Mouse (Mus musculus) liver, embryonic 16.5 days (tissue): ENCODE results near the gene Gm3646. TPM values are rescaled to one million over a fixed set of nuclear protein-coding genes. Genes with fewer than 3 reads are reported as not detected.
A peak's percentile ranks its signal among the peaks of the same experiment; 100 is the strongest.

ENCODE experiments used
- ATAC-seq: fragments of 200-750 bp; cut with Nextera tagmentation; 2 replicates; pipeline ENCODE4 v1.8.0; 2017; ENCODE audit warnings: low read depth, mild to moderate bottlenecking, moderate number of reproducible peaks, moderate library complexity
- H3K27ac ChIP-seq: fragments of 300-500 bp; sonication (generic); 2 replicates; pipeline ENCODE4 v1.5.1; 2014; ENCODE audit warnings: mild to moderate bottlenecking, low read length
- H3K27me3 ChIP-seq: fragments of 300-500 bp; sonication (generic); 2 replicates; pipeline ENCODE4 v1.6.1; 2014; ENCODE audit warnings: low read depth, low read length, mixed read lengths; ENCODE audit not compliant: control insufficient read depth, insufficient read depth
- H3K36me3 ChIP-seq: fragments of 300-500 bp; sonication (generic); 2 replicates; pipeline ENCODE4 v1.6.1; 2014; ENCODE audit warnings: mild to moderate bottlenecking; ENCODE audit not compliant: control insufficient read depth, insufficient read depth
- H3K4me1 ChIP-seq: fragments of 300-500 bp; sonication (generic); 2 replicates; pipeline ENCODE4 v1.6.1; 2014; ENCODE audit warnings: low read depth, low read length, mixed read lengths; ENCODE audit not compliant: control insufficient read depth
- H3K4me2 ChIP-seq: fragments of 300-500 bp; sonication (generic); 2 replicates; pipeline ENCODE4 v1.6.1; 2014; ENCODE audit warnings: low read depth, low read length, mixed read lengths
- H3K4me3 ChIP-seq: fragments of 300-500 bp; sonication (generic); 2 replicates; pipeline ENCODE4 v1.5.1; 2014; ENCODE audit warnings: low read depth, mild to moderate bottlenecking, low read length
- H3K9ac ChIP-seq: fragments of 300-500 bp; sonication (generic); 2 replicates; pipeline ENCODE4 v1.6.1; 2014; ENCODE audit warnings: low read depth, low read length
- H3K9me3 ChIP-seq: fragments of 300-500 bp; sonication (generic); replicated peaks from 2 replicates; pipeline ENCODE4 v1.6.1; 2016; ENCODE audit warnings: low read length; ENCODE audit not compliant: control insufficient read depth
- WGBS: fragments of 180-500 bp; shearing (Covaris S2); extraction: QIAGEN DNeasy Blood & Tissue Kit; methylation state at CpG from one replicate; pipeline ENCODE4 v1.1.7; 2014; ENCODE audit not compliant: insufficient replicate concordance; 5-methylcytosine and 5-hydroxymethylcytosine counted together
- polyA plus RNA-seq: library from polyadenylated mRNA; unstranded; fragments of >200 nt; fragmentation: Nextera tagmentation; extraction: Ambion mirVana; gene quantifications from 2 replicates; pipeline ENCODE4 v1.2.1, GENCODE M21; 2015

The Gm3646 gene
- polyA plus RNA-seq, 1 experiment from 2014 or later: not detected

DNA sequence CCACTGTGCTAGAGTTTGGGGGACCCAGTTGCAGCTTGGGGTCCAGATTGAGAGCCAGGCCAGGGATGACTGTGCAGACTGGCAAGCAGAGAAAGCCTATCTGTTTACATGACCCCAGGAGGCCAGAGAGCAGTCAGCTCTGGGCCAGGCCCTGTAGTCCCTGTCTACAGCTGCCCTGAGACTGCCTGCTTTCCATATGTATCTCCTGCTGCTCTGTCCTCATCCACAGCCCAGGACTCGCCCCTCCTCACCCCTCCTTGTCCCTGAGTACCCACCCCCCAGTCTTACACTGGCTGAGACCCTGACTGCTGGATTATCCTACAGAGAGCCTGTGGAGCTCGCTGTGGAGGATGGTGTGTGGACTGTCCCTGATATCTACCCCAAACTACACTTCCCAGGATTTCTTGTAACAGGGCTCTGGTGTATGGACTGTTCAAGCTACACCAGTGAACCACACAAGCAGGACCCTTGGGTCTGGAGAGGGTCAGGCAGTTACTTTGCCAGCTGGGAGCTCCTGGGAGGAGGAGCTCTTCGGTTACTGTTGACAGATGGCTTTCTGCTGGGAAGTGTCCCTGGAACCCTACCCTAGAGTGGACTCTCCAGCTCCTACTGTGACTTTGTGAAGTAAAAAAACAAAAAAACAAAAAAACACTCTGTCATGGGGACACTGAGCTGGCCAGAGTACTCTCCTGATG, 32.6 kb downstream of the Gm3646 start:
- no peaks in the 10 kb centered on the region for H3K9me3 ChIP-seq
- H3K36me3 ChIP-seq: no peaks in the 10 kb centered on the region
- H3K27me3 ChIP-seq: no peaks in the 10 kb centered on the region
- ATAC-seq: peak; percentile 82
- no peaks in the 10 kb centered on the region; the same call in 1 of the 2 replicates for H3K4me1 ChIP-seq
- H3K9ac ChIP-seq: no peak overlapping the region
- H3K4me3 ChIP-seq: no peak overlapping the region
- no peak overlapping the region for H3K4me2 ChIP-seq
- no peak overlapping the region for H3K27ac ChIP-seq
- 40% methylated on average over 3 of the region's 3 CpGs for WGBS

DNA sequence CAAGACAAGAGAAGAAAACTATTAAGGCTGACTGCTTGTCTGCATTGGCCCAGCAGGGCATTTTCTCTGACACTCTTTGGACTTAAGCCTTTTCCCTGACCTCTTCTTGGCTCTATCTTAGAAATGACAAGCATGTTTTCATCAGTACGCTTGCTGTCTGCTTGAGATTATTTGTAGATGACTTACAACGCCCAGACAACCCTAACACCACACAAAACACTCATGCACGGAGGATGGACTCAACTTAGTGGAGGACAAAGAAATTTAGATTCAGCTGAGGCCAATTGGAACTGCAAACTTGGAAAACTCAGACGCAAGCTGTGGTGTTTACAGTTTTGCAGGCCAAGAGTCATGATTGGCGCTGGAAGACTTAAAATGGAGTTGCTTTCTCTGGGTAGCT, 34.7 kb downstream of the Gm3646 start:
- ATAC-seq: no peak
- Histone ChIP-seq H3K9me3 (no peaks in the 10 kb centered on the region), H3K9ac (no peak overlapping the region), H3K4me1 (no peaks in the 10 kb centered on the region; the same call in 1 of the 2 replicates), H3K27ac (no peak overlapping the region), H3K4me3 (no peak overlapping the region), H3K27me3 (no peaks in the 10 kb centered on the region), H3K4me2 (no peak overlapping the region), H3K36me3 (no peaks in the 10 kb centered on the region)
- 63% methylated on average over 5 of the region's 5 CpGs for WGBS

DNA sequence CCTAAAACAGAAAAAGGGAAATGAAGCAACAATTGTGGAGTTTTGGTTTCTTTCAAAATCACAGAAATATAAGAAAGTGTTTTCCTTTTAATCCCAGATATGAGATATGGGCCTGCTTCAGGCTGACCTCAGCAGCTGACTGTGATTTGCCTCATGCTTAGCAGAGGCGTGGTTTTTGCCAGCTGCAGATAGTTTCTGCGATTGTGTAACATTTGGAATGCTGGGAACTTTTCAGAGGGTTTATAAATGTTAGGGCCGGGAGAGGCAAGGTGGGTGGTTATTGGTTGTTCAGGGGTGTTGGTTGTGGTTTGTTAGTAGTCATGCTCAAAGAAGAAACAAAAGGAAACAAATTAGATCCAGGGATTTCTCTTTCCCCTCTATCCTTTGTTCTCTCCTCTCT, 37.1 kb downstream of the Gm3646 start:
- 51% methylated on average over 3 of the region's 3 CpGs for WGBS
- no peaks in the 10 kb centered on the region for H3K36me3 ChIP-seq
- no peak overlapping the region for H3K9ac ChIP-seq
- H3K4me1 ChIP-seq: no peaks in the 10 kb centered on the region; the same call in 1 of the 2 replicates
- H3K4me2 ChIP-seq: no peak overlapping the region
- H3K9me3 ChIP-seq: no peaks in the 10 kb centered on the region
- H3K27ac ChIP-seq: no peak overlapping the region
- no peak for ATAC-seq
- no peak overlapping the region for H3K4me3 ChIP-seq
- H3K27me3 ChIP-seq: no peaks in the 10 kb centered on the region

DNA sequence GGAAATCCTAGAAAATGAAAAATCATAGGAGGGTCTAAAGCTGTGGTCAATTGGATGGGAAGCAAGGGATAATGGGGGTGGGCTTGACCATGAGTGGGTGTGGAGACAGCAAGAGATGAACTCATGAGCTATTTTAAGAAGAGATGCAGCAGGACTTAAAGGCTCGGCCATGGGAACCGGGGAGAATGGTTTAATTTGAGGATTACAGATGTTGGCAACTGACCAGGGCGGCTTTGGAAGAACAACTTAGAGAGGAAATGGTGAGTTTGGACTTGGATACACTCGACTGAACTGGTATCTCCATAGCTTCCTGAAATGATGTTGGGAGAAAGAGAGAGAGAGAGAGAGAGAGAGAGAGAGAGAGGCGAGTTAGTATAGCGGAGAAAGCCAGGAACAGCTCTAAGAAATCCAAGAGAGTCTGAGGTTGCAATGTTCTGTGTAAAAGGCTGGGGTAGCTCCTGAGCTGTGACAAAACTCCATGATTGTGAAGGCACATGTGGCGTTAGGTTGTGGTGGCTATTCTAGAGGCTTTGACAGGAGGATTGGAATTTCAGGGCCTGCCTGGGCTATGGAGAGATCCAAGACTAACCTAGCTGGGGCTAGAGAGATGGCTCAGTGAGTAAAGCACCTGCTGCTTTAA, 39.2 kb downstream of the Gm3646 start:
- 59% methylated on average over 7 of the region's 7 CpGs for WGBS
- Histone ChIP-seq H3K27me3 (no peaks in the 10 kb centered on the region), H3K4me1 (no peaks in the 10 kb centered on the region; the same call in none of the 2 replicates), H3K36me3 (no peaks in the 10 kb centered on the region), H3K27ac (no peak overlapping the region), H3K4me2 (no peak overlapping the region), H3K9me3 (no peaks in the 10 kb centered on the region), H3K4me3 (no peak overlapping the region), H3K9ac (no peak overlapping the region)
- ATAC-seq: no peak

DNA sequence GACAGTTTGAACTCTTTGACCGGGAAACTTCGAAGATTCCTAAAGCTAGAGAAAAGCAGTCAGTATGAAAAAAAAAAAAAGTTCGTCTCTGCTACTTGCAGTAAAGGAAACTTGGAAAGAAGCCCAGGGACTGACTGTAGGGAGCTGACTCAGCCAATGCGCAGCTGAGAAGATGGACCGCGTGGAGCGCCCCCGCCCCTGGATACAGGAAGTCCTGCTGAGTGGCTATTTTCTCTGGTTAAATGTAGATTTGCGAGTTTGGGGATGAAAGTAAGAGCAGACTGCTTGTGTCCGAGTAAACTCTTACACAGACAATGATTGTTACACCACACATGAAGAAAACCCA, 43.1 kb downstream of the Gm3646 start:
- WGBS: 2% methylated on average over 10 of the region's 10 CpGs
- Histone ChIP-seq H3K4me3 (peak overlapping the region; percentile 36), H3K9ac (no peak overlapping the region), H3K36me3 (no peaks in the 10 kb centered on the region), H3K27ac (peak overlapping the region; percentile 57), H3K4me1 (no peaks in the 10 kb centered on the region; the same call in none of the 2 replicates), H3K4me2 (peak overlapping the region; percentile 63), H3K27me3 (no peaks in the 10 kb centered on the region), H3K9me3 (no peaks in the 10 kb centered on the region)
- peak; percentile 59; the same call in 1 of the 2 replicates for ATAC-seq

DNA sequence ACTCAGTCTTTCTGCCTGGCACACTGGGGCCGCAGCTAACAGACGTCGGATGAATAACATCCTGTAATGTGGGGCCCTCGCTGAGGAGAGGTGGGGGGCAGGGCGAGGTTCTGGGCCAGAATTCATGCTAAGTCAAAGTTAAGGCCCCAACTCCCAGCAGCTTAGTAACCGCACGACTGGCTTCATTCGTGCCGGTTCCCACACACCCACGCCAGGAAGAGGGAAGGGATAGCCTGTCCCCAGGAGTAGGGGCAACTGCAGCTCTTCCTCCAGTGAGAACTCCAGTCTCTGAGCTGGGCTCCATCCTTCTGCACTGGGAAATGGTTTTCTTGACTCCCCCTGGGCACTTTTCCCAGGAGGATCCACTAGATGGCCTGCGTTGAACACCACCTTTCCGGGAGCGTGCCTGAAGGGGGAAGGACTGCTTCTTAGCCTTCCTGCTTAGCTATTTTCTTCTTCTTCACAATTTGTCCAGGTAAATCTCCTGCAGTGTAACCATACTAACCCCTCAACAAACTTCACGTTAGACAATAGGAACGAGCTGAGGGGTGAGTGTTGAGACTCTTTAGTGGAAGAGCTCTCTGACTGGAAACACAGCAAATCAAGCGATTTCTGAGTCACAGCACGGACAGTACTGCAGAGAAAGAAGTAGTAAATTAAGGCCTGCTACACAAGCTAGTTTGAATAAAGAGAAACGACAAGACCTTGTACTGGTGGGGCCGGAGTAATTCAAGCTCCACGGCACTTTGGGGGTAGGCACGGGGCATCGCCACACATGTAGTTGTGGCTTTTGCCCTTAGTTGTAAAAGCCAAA, 43.7 kb downstream of the Gm3646 start:
- no peak overlapping the region for H3K9ac ChIP-seq
- peak overlapping the region; percentile 36 for H3K4me3 ChIP-seq
- no peaks in the 10 kb centered on the region for H3K9me3 ChIP-seq
- no peaks in the 10 kb centered on the region for H3K27me3 ChIP-seq
- WGBS: 3% methylated on average over 22 of the region's 22 CpGs
- H3K36me3 ChIP-seq: no peaks in the 10 kb centered on the region
- H3K4me2 ChIP-seq: peak overlapping the region; percentile 63
- ATAC-seq: peak; percentile 59
- no peaks in the 10 kb centered on the region; the same call in none of the 2 replicates for H3K4me1 ChIP-seq
- peak overlapping the region; percentile 57 for H3K27ac ChIP-seq

DNA sequence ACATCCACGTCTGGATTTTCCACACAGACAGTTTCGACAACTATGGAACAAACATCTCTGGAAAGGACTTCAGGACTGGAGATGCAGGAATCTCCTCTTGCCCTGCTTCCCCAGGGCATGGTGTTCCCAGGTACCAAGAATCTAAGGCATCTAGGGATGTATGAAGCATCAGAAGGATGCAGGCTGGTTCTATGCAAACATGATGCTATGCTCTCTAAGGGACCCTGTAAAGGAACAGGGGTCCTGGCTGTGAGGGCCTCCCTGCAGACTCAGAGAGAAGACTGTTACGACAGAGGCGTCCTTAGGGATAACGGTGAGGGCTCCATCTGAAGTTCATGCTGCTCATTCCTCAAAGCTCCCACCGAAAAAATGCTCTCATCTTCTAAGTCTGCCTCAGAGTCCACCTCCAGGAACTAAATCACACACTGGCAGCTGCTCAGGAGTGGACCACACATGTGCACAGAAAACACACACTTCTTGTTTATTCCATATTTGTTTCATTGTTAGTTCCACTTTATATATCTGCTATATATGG, 44.9 kb downstream of the Gm3646 start:
- H3K4me3 ChIP-seq: no peak overlapping the region
- H3K27ac ChIP-seq: no peak overlapping the region
- H3K9ac ChIP-seq: no peak overlapping the region
- H3K9me3 ChIP-seq: no peaks in the 10 kb centered on the region
- 63% methylated on average over 6 of the region's 6 CpGs for WGBS
- H3K4me2 ChIP-seq: no peak overlapping the region
- no peaks in the 10 kb centered on the region; the same call in none of the 2 replicates for H3K4me1 ChIP-seq
- H3K36me3 ChIP-seq: no peaks in the 10 kb centered on the region
- no peaks in the 10 kb centered on the region for H3K27me3 ChIP-seq
- ATAC-seq: no peak

DNA sequence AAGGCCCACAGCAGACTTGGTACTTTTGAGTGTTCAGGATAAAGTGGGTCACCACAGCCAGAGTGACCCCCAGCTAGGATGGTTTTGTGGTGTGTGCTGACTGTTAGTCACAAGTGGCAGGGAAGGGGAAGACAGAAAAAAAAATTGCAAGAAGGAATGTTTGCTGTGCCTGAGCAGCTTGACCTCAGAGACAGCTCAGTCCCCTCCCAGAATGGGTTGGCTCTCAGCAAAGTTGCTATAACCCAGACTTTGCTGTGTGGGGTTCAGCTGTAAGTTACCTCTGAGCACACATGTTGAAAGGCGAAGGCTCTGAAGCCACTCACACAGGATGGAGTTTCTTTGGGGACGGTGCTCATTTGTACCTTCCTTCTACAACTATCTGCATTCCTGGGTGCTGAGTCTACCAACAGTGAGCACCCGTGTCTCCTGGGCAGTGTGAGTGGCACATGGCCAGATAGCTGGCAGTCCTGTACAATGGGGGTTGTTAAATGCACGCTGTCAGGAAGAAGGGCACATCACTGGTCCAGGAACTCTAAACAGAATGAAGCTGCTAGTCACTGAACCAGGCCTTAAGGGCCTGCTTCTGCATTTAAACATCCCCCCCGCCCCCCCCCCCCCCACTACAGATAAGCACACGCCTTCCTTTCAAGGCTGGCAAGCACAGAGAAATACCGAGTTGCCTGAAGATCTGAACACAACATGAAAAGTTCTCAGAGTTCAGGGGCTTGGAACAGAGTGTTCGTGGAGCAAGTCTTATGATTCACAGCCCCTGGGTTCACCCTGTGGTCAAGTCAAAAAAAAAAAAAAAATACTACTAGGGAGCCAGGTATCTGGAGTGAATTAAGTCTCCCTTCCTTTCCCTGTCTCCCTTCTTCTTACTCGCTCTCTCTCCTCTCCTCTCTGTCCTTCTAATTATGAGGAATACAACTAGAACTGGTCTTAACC, 45.6 kb downstream of the Gm3646 start:
- no peak overlapping the region for H3K4me3 ChIP-seq
- ATAC-seq: no peak
- 28% methylated on average over 9 of the region's 9 CpGs for WGBS
- H3K4me2 ChIP-seq: no peak overlapping the region
- H3K36me3 ChIP-seq: no peaks in the 10 kb centered on the region
- no peak overlapping the region for H3K27ac ChIP-seq
- no peak overlapping the region for H3K9ac ChIP-seq
- H3K4me1 ChIP-seq: peaks cover 4% of the 10 kb centered on the region
- no peaks in the 10 kb centered on the region for H3K27me3 ChIP-seq
- H3K9me3 ChIP-seq: no peaks in the 10 kb centered on the region
